Mouse (Mus musculus): ENCODE measurements at regions not wholly inside any gene's neighbourhood (a gene's known extent, or its start where the extent isn't known, plus 50 kb on each side); places are given as distances from the start of the nearest gene placed in this dataset.
A peak's percentile ranks its signal among the peaks of the same experiment; 100 is the strongest.

DNA sequence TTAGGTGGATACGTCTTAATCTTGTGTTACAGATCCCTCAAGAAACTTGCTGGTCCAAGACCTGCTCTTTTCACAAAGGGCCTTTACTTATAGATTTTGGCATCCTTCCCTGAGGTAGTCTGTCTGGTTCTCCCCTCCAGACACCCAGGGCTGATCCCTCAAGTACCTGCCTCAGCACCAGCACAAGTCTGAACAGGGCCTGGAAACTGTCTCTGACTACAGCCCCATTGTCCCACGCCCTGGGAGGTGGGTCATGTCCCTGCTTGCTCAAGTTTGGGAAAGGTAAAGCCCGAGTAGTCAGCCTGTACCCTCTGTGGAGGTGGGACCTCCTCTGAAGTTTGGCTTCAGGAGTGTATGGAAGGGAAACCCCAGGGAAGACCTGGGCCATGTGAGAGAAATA, 323.3 kb downstream of the Gm49356 start:
- peak; percentile 11 for DNase-seq (ENCODE audit: low spot score)

DNA sequence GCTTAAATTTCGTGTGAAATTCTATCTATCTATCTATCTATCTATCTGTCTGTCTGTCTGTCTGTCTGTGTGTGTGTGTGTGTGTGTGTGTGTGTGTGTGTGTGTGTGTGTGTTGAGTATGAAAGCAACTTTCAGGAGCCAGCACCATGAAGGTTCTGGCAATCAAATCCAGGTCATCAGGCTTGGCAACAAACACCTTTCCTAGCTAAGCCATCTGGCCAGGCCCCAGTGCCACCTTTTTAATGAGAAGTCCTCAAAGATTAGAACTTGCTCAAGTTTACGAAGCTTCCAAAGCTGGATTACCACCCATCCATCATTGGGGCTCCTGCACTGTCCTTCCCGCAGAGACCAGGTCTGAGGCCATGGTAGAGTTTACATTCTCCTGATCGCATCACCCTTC, 325.0 kb downstream of the Gm49356 start:
- DNase-seq (ENCODE audit: low spot score) = no peak

DNA sequence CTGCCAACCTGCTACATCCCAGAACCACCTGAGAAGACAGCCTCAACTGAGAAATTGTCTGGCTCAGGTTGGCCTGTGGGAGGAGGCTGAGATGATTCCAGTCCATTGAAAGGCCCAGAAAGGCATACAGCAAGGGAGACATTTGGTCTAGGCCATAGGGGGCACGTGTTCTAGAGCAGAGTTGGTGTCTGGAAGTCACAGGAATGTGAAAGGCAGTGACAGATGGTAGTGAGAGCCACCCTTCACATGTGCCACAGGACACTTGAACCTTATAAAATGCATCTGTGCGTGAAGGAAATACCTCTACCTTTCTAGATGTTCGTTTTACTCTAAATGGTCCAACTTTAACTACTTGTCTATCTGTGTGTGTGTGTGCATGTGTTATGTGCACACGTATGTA, 326.1 kb downstream of the Gm49356 start:
- DNase-seq (ENCODE audit: low spot score) = no peak

DNA sequence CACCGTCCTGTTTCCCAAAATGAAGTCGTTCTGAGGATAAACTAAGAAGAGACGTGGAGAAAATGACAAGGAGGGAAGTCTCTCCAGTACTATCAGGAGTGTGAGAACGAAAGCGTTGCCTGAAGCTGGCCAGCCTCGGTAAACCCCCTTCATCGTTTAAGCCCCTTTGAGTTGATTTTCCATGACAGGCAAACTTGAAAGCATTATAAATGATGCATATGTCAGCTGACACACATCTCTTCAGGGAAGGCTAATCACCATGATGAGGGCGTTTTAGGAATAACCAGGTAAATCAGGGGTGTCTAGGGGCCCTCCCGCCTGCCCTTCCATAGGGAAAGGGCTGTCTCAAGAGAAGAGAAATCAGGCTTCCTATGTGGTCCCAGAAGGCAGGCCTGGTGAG, 328.4 kb downstream of the Gm49356 start:
- DNase-seq (ENCODE audit: low spot score) = no peak

DNA sequence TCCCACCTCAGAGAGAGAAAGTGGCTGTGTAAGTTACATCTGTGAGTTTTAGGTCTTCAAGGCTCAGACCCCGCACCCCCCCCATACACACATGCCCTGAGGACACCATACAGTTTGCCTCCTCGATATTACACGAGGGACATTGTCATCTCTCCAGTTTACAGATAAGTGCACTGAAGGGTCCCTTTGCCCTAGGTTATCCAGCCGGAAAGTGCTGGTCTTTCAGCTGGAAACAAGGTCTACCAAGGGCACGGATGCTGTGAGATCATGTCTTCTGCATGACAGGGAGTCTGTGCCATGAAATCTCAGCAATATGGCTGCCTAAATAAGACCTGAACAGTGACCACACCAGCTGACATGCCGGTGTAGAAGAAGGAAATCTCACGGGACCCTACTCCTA, 329.8 kb downstream of the Gm49356 start:
- DNase-seq (ENCODE audit: low spot score) = no peak

DNA sequence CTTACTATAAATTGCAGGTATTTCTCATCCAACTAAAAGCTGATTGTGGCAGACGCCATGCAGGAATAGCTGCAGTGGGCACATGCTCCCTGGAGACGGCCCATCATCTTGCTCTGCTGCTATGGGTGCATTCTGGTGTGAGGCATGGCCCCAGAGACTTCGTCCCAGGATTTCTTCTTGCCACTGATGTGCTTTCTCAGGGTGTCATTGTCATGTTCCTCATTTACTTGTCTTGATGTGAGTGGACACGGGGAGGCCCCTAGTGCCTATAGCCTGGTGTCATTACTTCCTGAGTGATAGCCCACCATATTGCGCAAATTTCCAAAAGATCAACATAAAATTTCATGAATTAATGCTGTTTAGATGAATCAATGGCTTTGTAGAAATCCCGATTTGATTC, 336.5 kb downstream of the Gm49356 start:
- DNase-seq (ENCODE audit: low spot score) = no peak

DNA sequence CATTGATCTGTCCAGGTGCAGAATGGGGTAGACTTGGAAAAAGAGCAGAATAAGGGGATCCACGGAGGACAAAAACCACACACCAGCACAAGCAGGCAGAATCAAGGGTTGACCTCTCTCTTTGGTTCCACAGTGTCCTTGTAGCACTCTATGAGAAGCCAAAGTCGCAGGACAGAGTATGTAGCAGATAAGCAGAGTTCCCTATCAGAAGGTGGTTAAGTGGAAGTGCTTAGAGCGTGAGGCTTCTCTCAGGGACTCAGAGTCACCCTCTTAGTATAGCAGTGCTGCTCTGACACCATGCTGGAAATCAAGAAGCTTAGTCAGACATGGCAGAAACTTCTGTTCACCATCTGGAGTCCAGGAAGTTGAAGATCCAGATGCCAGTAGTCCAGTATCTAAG, 338.2 kb downstream of the Gm49356 start:
- DNase-seq (ENCODE audit: low spot score) = no peak

DNA sequence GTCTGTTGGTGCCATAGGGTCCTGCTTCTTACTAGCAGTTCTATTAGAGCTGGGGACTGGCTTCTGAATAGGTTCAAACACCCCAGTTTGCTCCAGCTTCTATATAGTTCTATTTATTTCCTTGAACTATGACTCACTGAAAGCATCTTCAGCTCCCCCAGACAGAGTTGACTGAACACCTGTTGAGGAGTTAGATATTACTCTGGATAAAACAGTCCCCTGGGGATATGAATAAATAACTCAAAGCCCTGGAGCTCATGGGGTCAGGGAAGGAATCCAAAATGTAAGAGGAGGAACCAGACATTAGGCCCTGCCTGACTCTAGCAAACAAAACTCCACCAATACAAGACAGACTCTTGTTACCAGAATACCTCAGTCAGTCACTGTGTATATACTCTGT, 341.4 kb downstream of the Gm49356 start:
- DNase-seq (ENCODE audit: low spot score) = no peak

DNA sequence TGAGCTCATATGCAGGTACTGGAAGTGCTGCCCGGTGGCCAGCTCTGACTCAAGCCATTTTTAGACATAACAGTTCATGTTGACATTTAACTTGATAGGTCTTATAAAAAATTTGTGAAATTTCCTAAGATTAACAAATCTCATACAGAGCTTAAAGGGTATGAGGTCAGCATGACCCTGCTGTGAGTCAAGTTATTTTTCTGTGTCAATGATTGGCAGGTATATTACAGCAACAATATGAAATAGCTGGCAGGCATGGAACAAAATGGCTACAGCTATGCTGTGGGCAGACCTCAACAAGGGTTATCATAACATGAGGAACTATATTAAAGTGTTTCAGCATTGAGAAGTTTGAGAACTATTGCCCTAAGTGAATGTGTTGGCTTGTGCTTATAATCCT, 342.6 kb downstream of the Gm49356 start:
- DNase-seq (ENCODE audit: low spot score) = no peak

DNA sequence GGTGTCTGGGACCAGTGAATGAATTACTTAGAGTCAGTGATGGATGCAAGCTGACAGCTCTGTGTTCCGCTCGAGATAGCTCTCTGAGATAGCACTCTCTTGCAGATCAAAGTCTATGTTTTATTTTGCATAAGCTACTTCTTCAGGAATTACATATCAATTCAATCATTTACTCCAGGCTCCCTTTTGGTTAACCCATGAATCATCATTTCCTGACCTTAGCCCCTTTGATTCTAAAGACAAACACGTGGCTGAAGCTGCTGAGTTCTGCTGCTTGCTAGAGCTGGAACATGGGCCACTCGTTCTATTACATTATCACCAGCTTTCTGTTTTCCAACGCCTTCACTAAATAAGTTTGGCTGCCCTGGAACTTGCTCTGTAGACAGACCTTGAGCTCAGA, 343.2 kb downstream of the Gm49356 start:
- DNase-seq (ENCODE audit: low spot score) = no peak

DNA sequence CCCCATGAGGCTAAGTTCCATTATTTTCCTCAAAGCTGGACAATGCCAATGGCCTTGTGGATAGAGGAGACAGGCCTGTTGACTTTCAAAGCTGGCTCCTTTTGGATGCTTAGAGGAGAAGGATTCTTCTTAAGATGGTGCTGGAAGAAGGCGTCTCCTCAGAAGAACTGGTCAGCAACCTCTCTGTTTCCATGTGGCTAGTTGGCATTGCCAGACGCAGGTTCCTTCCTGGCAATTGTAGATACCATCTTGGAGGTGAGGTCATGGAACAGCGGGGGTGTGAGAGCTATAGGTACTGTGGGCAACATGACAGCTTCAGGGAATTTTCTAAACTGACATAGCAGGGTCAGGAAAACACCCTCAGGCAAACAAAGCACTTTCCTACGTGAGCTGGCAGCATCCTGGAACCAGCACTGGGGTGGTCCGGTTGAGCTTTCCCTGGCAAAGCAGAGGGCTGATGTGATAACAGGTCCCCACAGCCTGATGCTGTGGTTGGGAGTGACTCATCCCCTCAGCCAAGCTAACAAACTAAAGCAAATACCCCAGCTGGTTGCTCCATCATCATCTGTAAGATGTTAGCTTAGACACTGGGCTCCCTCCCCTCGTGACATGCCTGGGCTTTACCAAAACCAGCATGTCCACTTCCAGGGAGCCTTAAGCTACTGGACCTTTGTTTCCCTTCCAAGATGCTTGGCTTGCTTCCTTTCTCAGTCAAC, 348.5 kb downstream of the Gm49356 start:
- peak; percentile 5 for DNase-seq (ENCODE audit: low spot score)

DNA sequence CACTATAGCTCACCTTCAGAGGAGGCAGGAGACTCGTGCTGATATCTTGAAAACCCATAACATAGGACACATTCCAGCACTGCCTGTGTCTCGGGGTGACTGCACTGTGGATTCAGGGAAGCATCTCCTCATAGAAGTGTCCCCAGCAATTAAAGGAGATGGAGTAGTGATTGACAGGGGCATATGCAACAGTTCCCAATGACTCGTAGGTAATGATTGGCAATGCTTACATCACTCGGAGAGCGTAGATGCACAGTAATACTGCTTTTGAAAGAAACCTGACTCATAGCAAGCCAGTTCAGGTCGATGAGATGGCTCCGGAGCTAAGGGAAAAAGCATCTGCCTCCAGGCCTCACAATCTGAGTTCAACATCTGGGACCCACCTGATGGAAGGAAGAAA, 352.7 kb downstream of the Gm49356 start:
- no peak for DNase-seq (ENCODE audit: low spot score)

DNA sequence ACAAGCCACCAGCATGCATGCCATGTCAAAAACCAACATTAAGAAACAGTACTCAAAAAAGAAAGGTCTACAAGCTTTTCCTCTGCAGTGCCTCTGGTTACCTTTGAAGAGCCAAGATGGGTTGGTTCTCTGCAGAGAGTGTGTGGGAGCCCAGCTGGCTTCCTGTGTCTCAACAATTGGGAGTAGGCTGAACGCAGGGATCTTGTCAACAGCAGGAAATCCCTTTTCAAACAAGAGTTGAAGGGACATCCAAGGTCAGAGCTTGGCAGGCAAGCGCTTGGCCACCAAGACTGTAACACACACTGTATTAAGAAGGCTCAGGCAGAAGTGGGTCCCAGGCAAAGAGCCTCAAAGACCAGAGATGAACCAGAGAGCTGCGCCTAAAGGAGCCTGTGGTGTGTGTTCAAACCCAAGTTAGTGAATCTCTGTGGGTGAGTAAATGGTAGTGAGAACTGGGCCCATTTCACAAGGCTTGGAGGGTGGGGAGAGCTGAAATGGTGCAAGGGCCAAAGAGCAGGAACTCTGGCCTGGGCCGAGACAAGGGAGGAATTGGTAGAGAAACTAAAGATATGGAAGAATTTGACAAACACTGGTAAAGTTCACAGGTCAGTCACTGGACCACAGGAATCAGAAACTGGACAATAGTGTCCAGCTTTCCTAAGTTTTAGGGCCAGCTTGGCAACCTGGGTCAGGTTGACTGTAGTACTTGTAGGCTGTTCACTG, 357.0 kb downstream of the Gm49356 start:
- DNase-seq (ENCODE audit: low spot score) = no peak

DNA sequence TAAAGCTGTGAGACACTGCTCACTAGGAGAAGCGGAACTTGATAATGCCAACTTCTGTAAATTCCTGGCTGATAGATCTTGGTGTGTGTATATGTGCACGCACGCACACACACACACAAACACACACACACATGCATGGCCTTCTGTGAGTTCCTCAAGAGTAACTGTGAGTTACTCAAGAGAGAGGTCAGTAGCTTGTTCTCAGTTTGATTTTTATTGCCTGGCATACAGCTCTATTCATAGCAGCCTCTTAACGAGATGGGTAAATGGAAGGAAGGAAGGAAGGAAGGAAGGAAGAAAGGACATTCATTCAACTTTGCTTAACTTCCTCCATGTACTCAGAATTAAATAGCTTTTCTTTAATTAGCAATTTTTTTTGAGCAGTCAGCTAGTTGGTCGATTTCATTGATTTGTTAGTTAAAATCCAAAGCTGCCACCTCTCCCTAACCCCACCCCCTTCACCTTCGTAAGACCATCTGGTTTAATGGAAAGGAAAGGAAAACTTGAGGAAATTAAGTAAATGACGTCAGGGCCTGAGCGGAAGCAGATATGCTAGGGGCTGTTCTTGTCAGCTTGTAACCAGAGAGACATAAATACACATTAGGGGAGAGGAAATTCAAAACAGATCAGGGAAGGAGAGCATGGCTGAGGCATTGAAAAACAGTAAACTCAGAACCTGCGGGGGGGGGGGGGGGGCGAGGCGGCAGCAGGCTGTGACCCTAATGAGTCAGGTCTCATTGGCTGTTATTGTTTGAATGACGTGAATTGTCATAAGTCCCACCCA, 359.6 kb downstream of the Gm49356 start:
- DNase-seq (ENCODE audit: low spot score) = no peak

DNA sequence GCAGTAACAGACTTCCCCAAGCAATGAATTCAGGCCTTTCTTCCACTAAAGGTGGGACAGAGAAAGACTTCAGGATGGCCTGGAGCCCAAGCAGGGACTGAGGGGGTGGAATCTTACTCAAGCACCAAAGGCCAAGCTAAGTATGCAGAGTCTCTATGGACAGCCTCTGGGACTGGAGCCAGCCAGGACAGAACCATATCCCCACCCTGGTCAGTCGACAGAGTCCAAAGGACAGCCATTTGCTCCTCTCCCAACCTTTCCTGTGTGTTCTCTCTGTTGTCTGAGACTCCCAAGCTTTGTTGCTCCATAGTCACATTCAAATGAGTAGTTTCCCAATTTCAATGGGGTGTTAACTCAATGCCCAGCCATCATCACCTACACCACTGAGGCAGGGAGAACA, 372.3 kb downstream of the Gm49356 start:
- DNase-seq (ENCODE audit: low spot score) = no peak

DNA sequence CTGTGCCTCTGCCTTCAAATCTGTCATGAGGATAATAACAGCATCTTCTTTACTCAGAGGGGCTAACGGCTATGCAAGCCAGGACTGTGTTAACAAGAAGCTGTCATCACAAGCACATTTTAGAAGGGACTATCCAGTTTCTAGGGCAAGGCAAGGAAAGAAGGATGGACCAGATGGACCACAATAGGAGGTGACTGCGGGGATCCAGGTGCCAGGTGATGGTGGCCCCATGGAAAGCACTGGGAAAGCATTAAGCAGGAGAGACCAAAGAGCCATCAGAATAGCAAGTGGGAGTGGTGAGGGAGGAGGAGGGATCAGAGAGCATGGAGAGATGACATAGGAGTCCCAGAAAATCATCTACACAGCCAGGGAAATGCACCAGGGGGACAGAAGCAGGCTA, 373.3 kb downstream of the Gm49356 start:
- DNase-seq (ENCODE audit: low spot score) = no peak

DNA sequence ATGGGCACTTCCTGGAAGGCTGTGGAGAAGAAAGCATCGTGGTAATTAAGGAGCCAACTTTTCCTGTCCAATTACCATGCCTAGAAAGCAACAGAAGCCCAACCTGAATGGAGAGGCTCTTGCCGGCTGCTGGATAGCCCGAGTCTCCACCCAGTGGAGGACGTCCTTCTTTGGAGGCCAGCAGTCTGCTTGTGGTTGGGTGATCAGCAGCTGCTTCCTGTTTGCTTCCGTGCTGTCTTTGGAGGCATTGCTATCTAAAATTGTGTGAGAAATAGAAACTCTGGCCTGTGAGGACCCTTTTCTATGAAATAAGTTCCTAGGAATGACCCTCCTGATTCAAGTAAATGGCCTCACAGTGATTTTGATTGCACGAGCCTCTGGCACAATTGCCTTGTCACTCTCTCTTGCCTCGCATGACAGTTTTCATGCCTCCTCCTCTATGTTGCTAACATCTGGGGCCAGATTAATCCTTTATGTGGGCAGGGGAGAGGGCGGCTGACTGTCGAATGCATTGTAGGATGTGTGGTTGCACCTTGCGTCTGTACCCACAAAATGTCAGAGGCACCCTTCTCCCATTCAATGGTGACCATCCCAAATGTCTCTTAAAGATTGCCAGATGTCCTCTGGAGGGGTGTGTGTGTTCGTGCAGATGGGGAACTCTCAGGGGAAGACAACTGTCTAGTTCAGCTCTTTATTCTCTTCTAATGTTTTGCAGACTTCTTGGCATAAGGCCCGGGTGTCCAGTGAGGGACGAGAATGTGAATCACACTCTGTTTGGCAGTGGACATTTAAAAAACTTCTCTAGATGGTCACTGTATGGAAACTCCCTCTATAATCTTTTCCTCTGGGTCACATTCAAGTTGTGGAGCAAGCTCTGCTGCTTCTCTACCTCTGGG, 374.6 kb downstream of the Gm49356 start:
- DNase-seq (ENCODE audit: low spot score) = no peak

Measured in urinary bladder, postnatal 25 days (tissue).